Mouse (Mus musculus): ENCODE measurements around the gene Fance.
A peak's percentile ranks its signal among the peaks of the same experiment; 100 is the strongest.

DNA sequence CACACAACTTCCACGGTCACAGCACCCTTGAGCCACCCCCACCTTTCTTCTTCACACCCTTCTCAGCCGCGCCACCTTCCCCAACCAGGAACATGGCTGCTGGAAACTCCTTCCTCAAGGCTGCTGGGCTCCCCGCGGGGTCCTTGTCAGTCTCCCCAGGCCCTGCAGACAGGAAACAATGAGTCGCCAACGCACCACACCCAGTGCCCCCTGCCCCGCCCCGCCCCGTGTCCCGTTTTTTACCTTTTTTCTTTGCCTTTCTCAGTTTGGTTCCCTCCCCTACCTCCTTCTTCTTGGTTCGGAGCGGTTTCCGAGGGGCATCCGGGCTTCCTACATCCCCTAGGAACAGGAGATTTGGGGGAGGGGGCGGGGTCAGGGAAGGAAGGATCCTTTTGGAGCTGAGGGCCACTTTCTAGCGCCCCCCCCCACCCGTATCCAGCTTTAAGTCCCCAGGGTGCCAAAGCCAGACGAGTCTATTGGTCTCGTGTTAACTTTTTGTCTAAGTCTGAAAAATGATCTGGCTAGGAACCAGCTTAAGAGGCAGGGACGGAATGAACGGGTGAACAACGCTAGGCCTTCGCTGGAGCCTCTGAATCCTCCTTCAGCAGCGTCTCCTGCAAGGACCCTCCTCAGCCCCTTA is 49.5 kb downstream of the Fance start:
- TF ChIP-seq EP300 (IDR thresholded peaks at IDR 0.05; ENCODE audit: insufficient read depth, low read depth, low read length) (0 out of 2 replicates have a peak, but pooled peaks have one; percentile 32), CTCF (IDR thresholded peaks at IDR 0.05; ENCODE audit: low read depth, low read length) (no peak)

Data from ES-Bruce4 (cell line).